Mouse (Mus musculus) spleen, postnatal 4 days (tissue): ENCODE results near the gene Dmap1.

Experiments
- DNase-seq, 2 experiments: peaks; one replicate each; pipeline ENCODE4 v3.0.0; 2022; ENCODE audit warnings: low spot score in 2 of 2

The Dmap1 gene

GRCm38 (mm10) chr4:117656961-117657360, 25.1 kb downstream of the Dmap1 start:
- DNase-seq = no peak

- DNase-seq = no peak
These were observed 26.6 kb downstream of the Dmap1 start for GRCm38 (mm10) chr4:117655500-117655863.

GRCm38 (mm10) chr4:117654703-117655499, 27.2 kb downstream of the Dmap1 start:
- no peak for DNase-seq

GRCm38 (mm10) chr4:117654016-117654702, 27.9 kb downstream of the Dmap1 start:
- DNase-seq = no peak

GRCm38 (mm10) chr4:117652727-117653126, 29.3 kb downstream of the Dmap1 start:
- no peak for DNase-seq

- no peak for DNase-seq
These were observed 30.4 kb downstream of the Dmap1 start for GRCm38 (mm10) chr4:117651626-117652101.

- no peak for DNase-seq
These were observed 34.9 kb downstream of the Dmap1 start for GRCm38 (mm10) chr4:117646926-117647755.

- DNase-seq = no peak
These were observed 35.6 kb downstream of the Dmap1 start for GRCm38 (mm10) chr4:117646496-117646895.

- no peak for DNase-seq
These were observed 36.2 kb downstream of the Dmap1 start for GRCm38 (mm10) chr4:117645859-117646258.

- no peak for DNase-seq
These were observed 37.0 kb downstream of the Dmap1 start for GRCm38 (mm10) chr4:117645031-117645435.

- no peak for DNase-seq
These were observed 40.3 kb downstream of the Dmap1 start for GRCm38 (mm10) chr4:117641804-117642203.

- no peak for DNase-seq
These were observed 41.0 kb downstream of the Dmap1 start for GRCm38 (mm10) chr4:117640925-117641703.

GRCm38 (mm10) chr4:117636891-117637613, 45.0 kb downstream of the Dmap1 start:
- DNase-seq = no peak

GRCm38 (mm10) chr4:117636152-117636551, 45.9 kb downstream of the Dmap1 start:
- DNase-seq = no peak

GRCm38 (mm10) chr4:117634642-117635041, 47.4 kb downstream of the Dmap1 start:
- no peak for DNase-seq

GRCm38 (mm10) chr4:117633527-117633926, 48.5 kb downstream of the Dmap1 start:
- no peak for DNase-seq

- no peak for DNase-seq
These were observed 51.9 kb downstream of the Dmap1 start for GRCm38 (mm10) chr4:117630053-117630670.

GRCm38 (mm10) chr4:117628464-117628863, 53.6 kb downstream of the Dmap1 start:
- no peak for DNase-seq
